Mouse (Mus musculus) left cerebral cortex, adult 8-10 months (tissue): Measurements from ENCODE around the gene Brpf3. TPM values are rescaled to one million over a fixed set of nuclear protein-coding genes. Genes with fewer than 3 reads are reported as not detected.

ENCODE experiments used
- DNase-seq, 2 experiments: peaks; one replicate each; pipeline ENCODE4 v3.0.0; 2022; ENCODE audit warnings: low spot score in 2 of 2
- total RNA-seq, 4 experiments: library from RNA; stranded (reverse); gene quantifications; 2 replicates each; pipeline ENCODE4 v1.2.4; 2022

The Brpf3 gene
- total RNA-seq, 4 experiments from 2014 or later: 44.2 to 56.6 (median 52.6) TPM

GRCm38 (mm10) chr17:28872322-28872721, 71.4 kb downstream of the Brpf3 start:
- DNase-seq: no peak

- DNase-seq: peak in 1 of 2 experiments; percentile 58
Measured at GRCm38 (mm10) chr17:28874216-28874615, 73.3 kb downstream of the Brpf3 start.

DNA sequence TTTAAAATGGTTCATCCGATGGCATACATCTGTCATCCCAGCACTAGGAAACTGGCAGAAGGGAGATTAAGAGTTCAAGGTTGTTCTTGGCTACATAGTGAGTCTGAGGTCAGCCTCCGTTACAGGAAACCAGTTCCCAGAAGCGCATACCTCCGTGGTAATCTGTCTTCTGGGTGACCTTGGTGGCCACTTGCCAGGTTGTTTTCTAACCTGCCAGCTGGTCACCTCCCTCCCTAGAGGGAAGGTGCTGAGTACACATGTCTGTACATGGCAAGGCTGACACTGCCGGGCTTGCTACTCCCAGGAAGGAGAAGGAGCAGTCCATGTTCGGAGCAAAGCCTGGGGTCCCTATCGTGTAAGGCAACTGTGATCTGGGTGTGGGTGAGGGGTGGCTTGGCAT, 73.9 kb downstream of the Brpf3 start:
- DNase-seq: no peak

DNA sequence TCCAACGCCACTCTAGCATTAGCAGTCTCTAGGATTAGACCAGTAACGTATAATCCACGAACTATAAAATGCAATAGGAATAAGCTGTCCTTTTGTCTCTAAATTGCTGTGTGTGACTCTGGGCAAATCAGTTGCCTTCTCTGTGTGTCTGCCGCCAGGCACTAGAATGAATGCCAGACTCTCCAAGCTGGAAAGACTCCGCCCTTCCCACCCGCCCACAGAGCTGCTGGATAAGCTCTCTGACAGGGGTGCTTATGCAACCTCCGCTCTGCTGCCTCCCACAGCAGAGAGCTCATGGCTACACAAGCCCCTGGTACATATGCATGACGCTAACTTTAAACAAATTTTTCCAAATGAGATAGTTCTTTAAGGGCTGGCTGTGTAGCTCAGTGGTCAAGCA, 74.4 kb downstream of the Brpf3 start:
- DNase-seq: peak; percentile 38 to 85

DNA sequence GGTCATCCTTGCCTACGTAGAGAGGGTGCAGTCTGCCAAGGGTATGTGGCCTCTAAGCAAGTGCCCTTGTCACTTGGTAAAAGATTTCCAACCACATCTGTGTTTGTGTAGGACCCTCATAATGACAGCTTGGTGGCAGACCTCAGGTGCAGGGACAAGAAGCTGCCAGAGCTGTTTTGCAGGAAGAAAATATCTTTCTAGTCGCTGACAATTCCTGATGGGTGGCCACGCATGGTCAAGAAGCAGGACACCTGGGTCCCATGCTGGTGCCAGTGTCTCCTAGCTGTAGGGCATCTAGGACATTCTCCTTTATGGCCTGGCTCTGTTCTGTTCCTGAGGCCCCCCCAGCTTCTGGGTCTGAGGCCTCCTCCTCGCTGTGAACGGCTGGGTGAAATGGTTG, 75.4 kb downstream of the Brpf3 start:
- DNase-seq: no peak

DNA sequence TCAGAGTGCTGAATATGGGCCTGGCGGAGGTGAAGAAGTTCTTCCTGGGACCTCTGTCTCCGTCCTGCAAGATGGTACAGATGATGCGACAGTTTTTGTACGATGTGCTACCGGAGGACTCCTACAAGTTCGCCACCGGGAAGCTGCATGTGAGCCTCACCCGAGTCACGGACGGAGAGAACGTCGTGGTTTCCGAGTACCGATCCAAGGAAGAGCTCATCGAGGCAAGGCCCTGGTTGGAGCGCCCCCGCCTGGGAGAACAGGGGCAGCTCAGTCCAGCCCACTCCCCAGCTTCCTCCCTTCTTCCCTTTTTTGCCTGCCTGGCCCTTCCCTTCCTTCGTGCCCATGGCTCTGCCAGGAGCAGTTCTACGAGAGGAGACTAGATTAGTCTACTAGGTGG, 75.9 kb downstream of the Brpf3 start:
- DNase-seq: no peak

GRCm38 (mm10) chr17:28879931-28880391, 79.1 kb downstream of the Brpf3 start:
- peak; percentile 64 to 67 for DNase-seq

DNA sequence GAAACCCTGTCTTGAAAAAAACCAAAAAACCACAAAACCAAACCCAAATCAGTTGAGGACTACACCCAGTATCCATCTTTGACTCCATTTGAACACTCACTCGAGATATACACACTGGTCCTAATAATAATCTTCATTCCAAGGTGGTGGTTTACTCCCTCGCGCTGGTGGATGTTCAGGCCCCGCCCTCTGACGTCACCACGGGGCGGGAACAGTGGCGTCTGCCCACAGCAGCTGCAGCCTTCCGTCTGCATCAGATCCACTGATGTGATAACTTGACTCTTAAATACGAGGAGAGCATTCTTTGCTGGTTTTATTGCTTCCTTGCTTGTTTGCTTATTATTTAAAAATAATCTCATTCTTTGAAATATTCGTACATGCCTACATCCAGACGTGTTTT, 81.4 kb downstream of the Brpf3 start:
- no peak for DNase-seq

- DNase-seq: no peak
Measured at GRCm38 (mm10) chr17:28882810-28883209, 81.9 kb downstream of the Brpf3 start.

DNA sequence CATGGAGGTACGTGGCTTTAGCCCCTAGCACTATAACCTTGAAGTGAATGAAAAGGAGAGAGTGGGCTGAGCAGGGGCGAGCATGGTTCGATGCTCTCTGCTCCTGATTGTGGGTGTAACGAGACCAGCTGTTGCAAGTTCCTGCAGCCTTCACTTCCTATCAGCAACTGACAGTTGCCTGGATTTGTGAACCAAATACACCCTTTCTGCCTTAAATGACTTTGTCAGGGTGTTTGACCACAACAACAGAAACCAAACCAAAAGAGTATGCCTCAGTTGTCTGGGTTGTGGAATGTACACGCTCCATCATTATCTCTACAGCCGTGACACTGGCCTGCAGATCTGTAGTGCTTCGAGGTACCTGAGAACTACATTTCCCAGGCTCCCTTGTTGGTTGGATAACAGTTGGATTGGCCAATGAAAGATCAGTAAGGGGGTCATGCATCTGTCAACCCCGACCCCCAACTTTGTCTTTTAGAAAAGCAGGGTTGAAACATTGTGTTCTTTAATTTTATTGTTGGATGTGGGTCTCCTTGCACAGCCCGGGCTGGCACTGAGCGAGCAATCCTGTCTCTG, 83.1 kb downstream of the Brpf3 start:
- no peak for DNase-seq

DNA sequence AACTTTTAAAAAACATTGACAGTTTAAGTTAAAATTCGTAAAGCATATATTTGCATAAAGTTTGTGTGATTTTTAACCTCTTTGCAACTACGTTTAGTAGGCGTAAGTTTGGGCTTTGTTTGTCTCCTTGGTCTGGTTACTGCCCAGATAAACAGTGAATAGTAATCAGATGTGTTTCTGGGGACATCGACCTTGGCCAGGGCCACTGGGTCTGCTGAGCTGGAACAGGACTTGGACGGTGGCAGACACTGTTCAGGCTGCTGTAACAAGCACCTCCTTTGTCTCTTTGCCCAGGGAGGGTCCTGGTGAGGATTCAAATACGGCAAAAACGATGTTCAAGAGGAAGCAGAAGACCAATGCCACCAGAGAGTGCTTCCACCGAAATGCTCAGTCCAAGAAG, 84.3 kb downstream of the Brpf3 start:
- DNase-seq: no peak

DNA sequence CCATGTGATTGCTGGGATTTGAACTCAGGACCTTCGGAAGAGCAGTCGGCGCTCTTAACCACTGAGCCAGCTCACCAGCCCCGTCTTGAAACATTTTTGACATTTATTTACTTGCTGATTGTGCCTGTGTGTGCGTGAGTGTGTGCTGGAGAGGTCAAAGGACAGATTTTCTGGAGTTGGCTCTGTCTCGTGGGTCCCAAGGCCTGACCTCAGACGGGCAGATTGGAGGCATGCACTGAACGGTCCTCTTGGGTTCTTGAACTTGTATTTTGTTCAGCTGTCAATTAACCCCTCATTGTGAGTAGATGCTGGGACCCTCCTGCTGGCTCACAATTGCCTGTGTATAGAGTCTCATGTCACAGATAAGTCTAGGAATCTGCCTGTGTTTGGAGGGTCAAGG, 85.4 kb downstream of the Brpf3 start:
- DNase-seq: no peak

Other genes with a start within 250 kb of the Brpf3 start
- gene Clps, start 240.3 kb upstream of the Brpf3 start, total RNA-seq: not detected
- 1 to 10 TPM; 4.0 to 6.1 (median 5.3) TPM for gene Lhfpl5, start 225.4 kb upstream of the Brpf3 start, total RNA-seq
- 10 to 100 TPM; 81.5 to 96.3 (median 93.3) TPM for gene Srpk1, start 178.4 kb upstream of the Brpf3 start, total RNA-seq
- 1 to 10 TPM; 6.0 to 8.4 (median 6.9) TPM for gene Slc26a8, start 110.9 kb upstream of the Brpf3 start, total RNA-seq
- 10 to 100 TPM; 70.2 to 84.1 (median 76.9) TPM for gene Mapk14, start 109.8 kb upstream of the Brpf3 start, total RNA-seq
- 1 to 10 TPM; 1.3 to 4.8 (median 1.5) TPM for gene AC170998.1, start 75.0 kb upstream of the Brpf3 start, total RNA-seq
- 1 to 10 TPM; 2.1 to 3.4 (median 2.7) TPM for gene Mapk13, start 31.8 kb upstream of the Brpf3 start, total RNA-seq
- 1 to 10 TPM in 3 of 4 experiments, under 1 TPM in 1; 0.91 to 1.4 (median 1.1) TPM for gene Pnpla1, start 57.3 kb downstream of the Brpf3 start, total RNA-seq
- gene 4930539E08Rik, start 114.2 kb downstream of the Brpf3 start, total RNA-seq: 10 to 100 TPM; 10.5 to 12.1 (median 10.8) TPM
- not detected for gene Pxt1, start 142.8 kb downstream of the Brpf3 start, total RNA-seq
- gene Kctd20, start 150.9 kb downstream of the Brpf3 start, total RNA-seq: 10 to 100 TPM; 57.5 to 72.8 (median 64.2) TPM
- 10 to 100 TPM; 46.7 to 54.7 (median 48.4) TPM for gene Stk38, start 206.9 kb downstream of the Brpf3 start, total RNA-seq
- gene Srsf3, start 231.5 kb downstream of the Brpf3 start, total RNA-seq: 100 to 1,000 TPM; 101 to 142 (median 115) TPM